Comparison of ENCODE assay signal across 11 mouse cellular contexts in the genomic region with DNA sequence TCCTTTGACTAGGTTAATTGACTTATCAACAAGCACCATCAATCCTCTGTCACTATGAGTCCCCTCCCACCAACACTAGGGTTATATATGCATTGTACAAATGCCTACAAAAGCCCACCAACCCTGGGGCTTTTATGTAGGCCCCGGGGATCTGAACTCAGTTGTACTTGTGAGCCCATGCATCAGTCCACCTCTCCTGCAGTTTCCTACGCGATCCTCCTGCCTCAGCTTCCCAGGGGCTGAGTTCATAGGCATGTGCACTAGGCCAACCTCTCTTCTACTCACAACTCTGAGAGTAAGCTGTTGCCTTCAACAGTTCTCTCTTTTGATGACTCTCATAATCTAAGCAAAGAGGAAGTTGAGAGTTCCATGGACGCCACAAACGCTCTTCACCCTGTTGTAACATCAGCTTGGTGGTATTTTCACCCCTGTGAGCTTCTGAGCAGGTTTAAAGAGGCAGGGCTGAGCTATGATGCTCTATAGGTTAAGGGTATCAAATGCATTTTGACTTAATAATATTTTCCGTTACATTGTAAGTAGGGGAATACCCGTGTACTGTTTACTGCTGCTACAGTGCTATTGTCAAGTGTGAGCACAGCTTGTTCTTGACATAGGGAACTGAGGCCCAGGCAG. TPM values are rescaled to one million over a fixed set of nuclear protein-coding genes. Genes with fewer than 3 reads are reported as not detected.
A peak's percentile ranks its signal among the peaks of the same experiment; 100 is the strongest.
DNase-seq lines count a peak whose midpoint lies in the region; ATAC-seq and TF ChIP-seq lines count a peak whose summit lies in the region.
"Had no signal": no experiment of that assay in that cellular context is flagged by ENCODE, and none has a peak within 500 bp of the region (broad histone marks: within the 10 kb centered on the region; RNA-seq: fewer than 3 reads in every experiment).

No protein-coding gene starts in this region.

- no peak; the same call in 1 of the 2 replicates for TF ChIP-seq EP300 in liver, postnatal 0 days (IDR thresholded peaks at IDR 0.05; ENCODE audit: low read depth)

- H3K9me3 ChIP-seq in liver, postnatal 0 days (ENCODE audit: low read length) = no peaks in the 10 kb centered on the region
- H3K9me3 ChIP-seq: hindbrain, embryonic 12.5 days; neural tube, embryonic 12.5 days had no signal

- no peaks in the 10 kb centered on the region for H3K36me3 ChIP-seq in thymus, adult 2 months (ENCODE audit: control insufficient read depth, insufficient read depth, low read length)
- no peaks in the 10 kb centered on the region for H3K36me3 ChIP-seq in liver, postnatal 0 days (replicated peaks; ENCODE audit: insufficient read depth, low read length)
- H3K36me3 ChIP-seq: hindbrain, embryonic 12.5 days; neural tube, embryonic 12.5 days had no signal

- H3K27ac ChIP-seq in thymus, adult 2 months (ENCODE audit: control insufficient read depth, insufficient read depth, low read length) = peak overlapping the region; percentile 70; the same call in 1 of the 2 replicates
- H3K27ac ChIP-seq in liver, postnatal 0 days (ENCODE audit: low read depth) = peak overlapping the region; percentile 86
- H3K27ac ChIP-seq: hindbrain, embryonic 12.5 days; neural tube, embryonic 12.5 days had no signal

- no peak for ATAC-seq in liver, postnatal 0 days
- ATAC-seq: forebrain, embryonic 16.5 days had no signal

- WGBS in thymus, adult 2 months = 64% methylated on average over 7 of the region's 7 CpGs
- WGBS in liver, postnatal 0 days (ENCODE audit: insufficient replicate concordance) = 72% methylated on average over 7 of the region's 7 CpGs

- H3K4me2 ChIP-seq in liver, postnatal 0 days (ENCODE audit: low read depth, low read length) = no peak overlapping the region
- H3K4me2 ChIP-seq: hindbrain, embryonic 12.5 days; neural tube, embryonic 12.5 days had no signal

- H3K27me3 ChIP-seq in thymus, adult 2 months (ENCODE audit: control insufficient read depth, insufficient read depth, low read length) = no peaks in the 10 kb centered on the region
- H3K27me3 ChIP-seq in liver, postnatal 0 days (ENCODE audit: insufficient read depth, low read length) = no peaks in the 10 kb centered on the region
- H3K27me3 ChIP-seq: hindbrain, embryonic 12.5 days; neural tube, embryonic 12.5 days had no signal

- TF ChIP-seq POLR2A in thymus, adult 2 months (IDR thresholded peaks at IDR 0.05; ENCODE audit: control insufficient read depth, extremely low read depth, insufficient read depth, low read length, poor library complexity) = no peak

- H3K4me3 ChIP-seq in thymus, adult 2 months (ENCODE audit: control insufficient read depth, insufficient read depth, low read length) = no peak overlapping the region
- H3K4me3 ChIP-seq in liver, postnatal 0 days (ENCODE audit: low read depth, low read length) = no peak overlapping the region
- H3K4me3 ChIP-seq: hindbrain, embryonic 12.5 days; neural tube, embryonic 12.5 days had no signal

- H3K9ac ChIP-seq in liver, postnatal 0 days (replicated peaks) = no peak overlapping the region
- H3K9ac ChIP-seq: hindbrain, embryonic 12.5 days; neural tube, embryonic 12.5 days had no signal

- no peak for TF ChIP-seq CTCF in thymus, adult 2 months (IDR thresholded peaks at IDR 0.05; ENCODE audit: borderline replicate concordance, control insufficient read depth, extremely low read depth, insufficient read depth, low read length, poor library complexity)
- no peak for TF ChIP-seq CTCF in liver, postnatal 0 days (IDR thresholded peaks at IDR 0.05; ENCODE audit: low read depth)

- peaks cover 16% of the 10 kb centered on the region for H3K4me1 ChIP-seq in thymus, adult 2 months (replicated peaks; ENCODE audit: control insufficient read depth, insufficient read depth, low read length)
- peaks cover 30% of the 10 kb centered on the region for H3K4me1 ChIP-seq in liver, postnatal 0 days (ENCODE audit: insufficient read depth)
- H3K4me1 ChIP-seq: neural tube, embryonic 12.5 days had no signal

- DNase-seq in heart, adult 11 months = peak; percentile 91
- DNase-seq in heart, adult 9 months (ENCODE audit: low spot score in 2 of 2) = no peak
- no peak for DNase-seq in thymus, adult 2 months
- DNase-seq in thymus, postnatal 36 days = no peak
- DNase-seq in liver, postnatal 0 days = no peak
- DNase-seq in embryo, embryonic 10 days (ENCODE audit: low spot score) = no peak
- DNase-seq in frontal cortex, postnatal 14 days (ENCODE audit: low spot score in 2 of 2) = no peak
- no peak for DNase-seq in embryo, embryonic 10.5 days (ENCODE audit: low spot score)

RNA-seq across cellular contexts. Expression of gene Ergic1, which starts 29.8 kb away (rescaled TPM):
- 80.2 and 86.3 TPM in 2 replicates for polyA plus RNA-seq in thymus, adult 2 months (2012; rRNA removed)
- polyA plus RNA-seq in liver, postnatal 0 days (2015; fragmentation: Nextera tagmentation; extraction: Ambion mirVana) = 34.4 and 35.0 TPM in 2 replicates

RNA-seq across cellular contexts. Expression of gene Dusp1, which starts 30.4 kb away (rescaled TPM):
- polyA plus RNA-seq in thymus, adult 2 months (2012; rRNA removed) = 53.8 and 59.3 TPM in 2 replicates
- polyA plus RNA-seq in liver, postnatal 0 days (2015; fragmentation: Nextera tagmentation; extraction: Ambion mirVana) = 13.4 and 14.2 TPM in 2 replicates
